Mouse (Mus musculus): ENCODE results near the gene Rnf123. TPM values are rescaled to one million over a fixed set of nuclear protein-coding genes. Genes with fewer than 3 reads are reported as not detected.

Gene Rnf123
- polyA plus RNA-seq (2014; fragmentation: Illumina TruSeq; extraction: RNeasy Lipid Tissue Mini Kit (QIAGEN cat#74804); ENCODE audit: low read depth, low replicate concordance), result 0.99 TPM

GRCm38 (mm10) chr9:108082988-108083431, at the start of gene Rnf123:
Gene Rnf123, minus strand, starts transcription at chr9:108083346.

GRCm38 (mm10) chr9:108094184-108094941, 11.2 kb upstream of the Rnf123 start, which contains the start of gene Apeh:
Gene Apeh, minus strand, starts transcription at chr9:108094606.

GRCm38 (mm10) chr9:108080168-108080567, 3.0 kb downstream of the Rnf123 start, which contains the start of gene Mst1:
Gene Mst1, plus strand, starts transcription at chr9:108080436.

GRCm38 (mm10) chr9:108052885-108053664, 30.1 kb downstream of the Rnf123 start, which contains the start of gene Amigo3:
Gene Amigo3, plus strand, starts transcription at chr9:108053159.

DNA sequence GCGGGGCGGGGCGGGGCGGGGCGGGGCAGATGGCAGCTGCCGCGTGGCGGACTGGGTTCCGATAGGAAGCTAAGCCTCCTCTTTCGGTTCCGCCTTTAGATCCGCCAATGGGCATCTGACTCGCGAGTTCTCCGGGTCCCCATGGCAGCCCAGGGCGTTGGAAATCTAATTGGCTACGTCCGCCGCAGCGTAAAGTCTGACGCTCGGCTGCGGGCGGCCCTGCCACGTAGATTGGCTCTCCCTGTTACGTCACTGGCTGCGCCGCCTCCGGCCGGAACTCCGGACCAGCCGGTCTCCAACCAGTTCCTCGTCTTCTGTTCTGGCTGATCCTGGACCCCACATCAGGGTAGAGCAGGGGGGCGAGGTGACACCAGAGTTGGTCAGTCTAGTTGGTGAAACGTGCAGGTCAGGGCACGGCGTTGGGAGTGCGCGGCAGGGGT, 34.1 kb downstream of the Rnf123 start, which contains the start of gene Gmppb:
Gene Gmppb, plus strand, starts transcription at position 227 of the 440 bp plus-strand sequence.

GRCm38 (mm10) chr9:108001922-108002770, 81.0 kb downstream of the Rnf123 start, which contains the start of gene Ip6k1:
Gene Ip6k1, plus strand, starts transcription at chr9:108002501.

Other genes starting within 250 kb of the Rnf123 start
- 106 TPM for gene Rbm6, start 210.1 kb downstream of the Rnf123 start, polyA plus RNA-seq (2014; fragmentation: Illumina TruSeq; extraction: RNeasy Lipid Tissue Mini Kit (QIAGEN cat#74804); ENCODE audit: low read depth, low replicate concordance)
- gene Mon1a, start 195.2 kb downstream of the Rnf123 start, polyA plus RNA-seq (2014; fragmentation: Illumina TruSeq; extraction: RNeasy Lipid Tissue Mini Kit (QIAGEN cat#74804); ENCODE audit: low read depth, low replicate concordance), result 0.35 TPM
- gene Mst1r, start 176.5 kb downstream of the Rnf123 start, polyA plus RNA-seq (2014; fragmentation: Illumina TruSeq; extraction: RNeasy Lipid Tissue Mini Kit (QIAGEN cat#74804); ENCODE audit: low read depth, low replicate concordance), result 0.93 TPM
- gene Actl11, start 154.9 kb downstream of the Rnf123 start, polyA plus RNA-seq (2014; fragmentation: Illumina TruSeq; extraction: RNeasy Lipid Tissue Mini Kit (QIAGEN cat#74804); ENCODE audit: low read depth, low replicate concordance), result not detected
- 0.64 TPM for gene Camkv, start 147.7 kb downstream of the Rnf123 start, polyA plus RNA-seq (2014; fragmentation: Illumina TruSeq; extraction: RNeasy Lipid Tissue Mini Kit (QIAGEN cat#74804); ENCODE audit: low read depth, low replicate concordance)
- not detected for gene Traip, start 133.2 kb downstream of the Rnf123 start, polyA plus RNA-seq (2014; fragmentation: Illumina TruSeq; extraction: RNeasy Lipid Tissue Mini Kit (QIAGEN cat#74804); ENCODE audit: low read depth, low replicate concordance)
- 2.0 TPM for gene Uba7, start 107.8 kb downstream of the Rnf123 start, polyA plus RNA-seq (2014; fragmentation: Illumina TruSeq; extraction: RNeasy Lipid Tissue Mini Kit (QIAGEN cat#74804); ENCODE audit: low read depth, low replicate concordance)
- not detected for gene Gm20661, start 100.3 kb downstream of the Rnf123 start, polyA plus RNA-seq (2014; fragmentation: Illumina TruSeq; extraction: RNeasy Lipid Tissue Mini Kit (QIAGEN cat#74804); ENCODE audit: low read depth, low replicate concordance)
- not detected for gene Inka1, start 97.5 kb downstream of the Rnf123 start, polyA plus RNA-seq (2014; fragmentation: Illumina TruSeq; extraction: RNeasy Lipid Tissue Mini Kit (QIAGEN cat#74804); ENCODE audit: low read depth, low replicate concordance)
- gene Cdhr4, start 90.8 kb downstream of the Rnf123 start, polyA plus RNA-seq (2014; fragmentation: Illumina TruSeq; extraction: RNeasy Lipid Tissue Mini Kit (QIAGEN cat#74804); ENCODE audit: low read depth, low replicate concordance), result not detected
- gene Gm20662, start 87.0 kb downstream of the Rnf123 start, polyA plus RNA-seq (2014; fragmentation: Illumina TruSeq; extraction: RNeasy Lipid Tissue Mini Kit (QIAGEN cat#74804); ENCODE audit: low read depth, low replicate concordance), result not detected
- gene Ip6k1, start 80.8 kb downstream of the Rnf123 start, polyA plus RNA-seq (2014; fragmentation: Illumina TruSeq; extraction: RNeasy Lipid Tissue Mini Kit (QIAGEN cat#74804); ENCODE audit: low read depth, low replicate concordance), result 27.1 TPM
- 0.64 TPM for gene Gmppb, start 34.1 kb downstream of the Rnf123 start, polyA plus RNA-seq (2014; fragmentation: Illumina TruSeq; extraction: RNeasy Lipid Tissue Mini Kit (QIAGEN cat#74804); ENCODE audit: low read depth, low replicate concordance)
- gene Amigo3, start 30.2 kb downstream of the Rnf123 start, polyA plus RNA-seq (2014; fragmentation: Illumina TruSeq; extraction: RNeasy Lipid Tissue Mini Kit (QIAGEN cat#74804); ENCODE audit: low read depth, low replicate concordance), result 0.23 TPM
- not detected for gene Mst1, start 2.9 kb downstream of the Rnf123 start, polyA plus RNA-seq (2014; fragmentation: Illumina TruSeq; extraction: RNeasy Lipid Tissue Mini Kit (QIAGEN cat#74804); ENCODE audit: low read depth, low replicate concordance)
- gene Apeh, start 11.3 kb upstream of the Rnf123 start, polyA plus RNA-seq (2014; fragmentation: Illumina TruSeq; extraction: RNeasy Lipid Tissue Mini Kit (QIAGEN cat#74804); ENCODE audit: low read depth, low replicate concordance), result 40.2 TPM
- 0.35 TPM for gene Bsn, start 107.0 kb upstream of the Rnf123 start, polyA plus RNA-seq (2014; fragmentation: Illumina TruSeq; extraction: RNeasy Lipid Tissue Mini Kit (QIAGEN cat#74804); ENCODE audit: low read depth, low replicate concordance)
- 56.8 TPM for gene Dag1, start 180.6 kb upstream of the Rnf123 start, polyA plus RNA-seq (2014; fragmentation: Illumina TruSeq; extraction: RNeasy Lipid Tissue Mini Kit (QIAGEN cat#74804); ENCODE audit: low read depth, low replicate concordance)
- gene Nicn1, start 207.1 kb upstream of the Rnf123 start, polyA plus RNA-seq (2014; fragmentation: Illumina TruSeq; extraction: RNeasy Lipid Tissue Mini Kit (QIAGEN cat#74804); ENCODE audit: low read depth, low replicate concordance), result 27.2 TPM
- 0.82 TPM for gene Amt, start 213.5 kb upstream of the Rnf123 start, polyA plus RNA-seq (2014; fragmentation: Illumina TruSeq; extraction: RNeasy Lipid Tissue Mini Kit (QIAGEN cat#74804); ENCODE audit: low read depth, low replicate concordance)
- 620 TPM for gene Rhoa, start 222.8 kb upstream of the Rnf123 start, polyA plus RNA-seq (2014; fragmentation: Illumina TruSeq; extraction: RNeasy Lipid Tissue Mini Kit (QIAGEN cat#74804); ENCODE audit: low read depth, low replicate concordance)
- gene Tcta, start 222.8 kb upstream of the Rnf123 start, polyA plus RNA-seq (2014; fragmentation: Illumina TruSeq; extraction: RNeasy Lipid Tissue Mini Kit (QIAGEN cat#74804); ENCODE audit: low read depth, low replicate concordance), result 17.1 TPM

All from adrenal gland, adult 10 weeks (tissue).